Mouse (Mus musculus): ENCODE results near the gene Copz2.

The Copz2 gene

GRCm38 (mm10) chr11:96902639-96903635 lies 53.3 kb downstream of the Copz2 start:
- no peak for DNase-seq (ENCODE audit: low spot score)

GRCm38 (mm10) chr11:96906431-96907161 lies 56.9 kb downstream of the Copz2 start:
- DNase-seq (ENCODE audit: low spot score) = no peak

GRCm38 (mm10) chr11:96908594-96908993 lies 58.9 kb downstream of the Copz2 start:
- DNase-seq (ENCODE audit: low spot score) = no peak

GRCm38 (mm10) chr11:96910003-96910402 lies 60.3 kb downstream of the Copz2 start:
- peak; percentile 54 for DNase-seq (ENCODE audit: low spot score)

Measured in ovary, postnatal 10 days (tissue).